Mouse (Mus musculus): Measurements from ENCODE around the gene Lingo1. TPM values are rescaled to one million over a fixed set of nuclear protein-coding genes. Genes with fewer than 3 reads are reported as not detected.

Lingo1 gene
- total and polyA plus RNA-seq, 3 experiments = not detected

- DNase-seq (ENCODE audit: extremely low read depth) = no peak
- H3K4me2 ChIP-seq (ENCODE audit: insufficient read depth, low read depth, poor library complexity, severe bottlenecking) = no peak overlapping the region
- in situ Hi-C loops (cut with MboI; ENCODE audit: low pct_ligation_motif_present, low pct_unique_long_range_greater_than_20kb, low sequenced_read_pairs) = no loop called here
- no peaks in the 10 kb centered on the region for H3K79me2 ChIP-seq (replicated peaks; ENCODE audit: control insufficient read depth, extremely low read depth, insufficient read depth, poor library complexity, severe bottlenecking)
- no peaks in the 10 kb centered on the region for H3K36me3 ChIP-seq (replicated peaks in 1 of 2; ENCODE audit: control insufficient read depth in 1 of 2, insufficient read depth in 1 of 2, low read length in 1 of 2)
- no peaks in the 10 kb centered on the region for H3K4me1 ChIP-seq (ENCODE audit: control insufficient read depth in 1 of 2, insufficient read depth in 2 of 2)
- no peak overlapping the region for H3K4me3 ChIP-seq (replicated peaks in 1 of 3; ENCODE audit: low read depth in 2 of 3, low read length in 2 of 3, poor library complexity in 1 of 3)
- peaks cover 69% of the 10 kb centered on the region for H3K27me3 ChIP-seq (replicated peaks)
- no peak overlapping the region for H3K9ac ChIP-seq (ENCODE audit: insufficient read depth, low read depth)
- H3K27ac ChIP-seq (ENCODE audit: insufficient read depth, low read depth) = no peak overlapping the region
- dilution Hi-C loops (cut with MboI; ENCODE audit: extremely low pct_ligation_motif_present, extremely low pct_unique_long_range_greater_than_20kb, low sequenced_read_pairs) = no loop called here
- TF ChIP-seq USF1 (IDR thresholded peaks at IDR 0.05; ENCODE audit: low read depth, low read length) = no peak
- no peak for TF ChIP-seq BHLHE40 (IDR thresholded peaks at IDR 0.05; ENCODE audit: low read depth, low read length)
- TF ChIP-seq USF2 (conservative IDR thresholded peaks at IDR 0.05; ENCODE audit: low read depth, low read length) = no peak
- no peak for TF ChIP-seq TBP (conservative IDR thresholded peaks at IDR 0.05; ENCODE audit: low read depth, low read length)
- H3K9me3 ChIP-seq (replicated peaks; ENCODE audit: low read length) = peaks cover 5% of the 10 kb centered on the region
Measured at GRCm38 (mm10) chr9:56636766-56637402, 159.4 kb downstream of the Lingo1 start.

- H3K36me3 ChIP-seq (replicated peaks in 1 of 2; ENCODE audit: control insufficient read depth in 1 of 2, insufficient read depth in 1 of 2, low read length in 1 of 2) = no peaks in the 10 kb centered on the region
- dilution Hi-C loops (cut with MboI; ENCODE audit: extremely low pct_ligation_motif_present, extremely low pct_unique_long_range_greater_than_20kb, low sequenced_read_pairs) = no loop called here
Measured at GRCm38 (mm10) chr9:56636214-56636613, 160.1 kb downstream of the Lingo1 start.

GRCm38 (mm10) chr9:56635498-56636121, 160.7 kb downstream of the Lingo1 start:
- H3K36me3 ChIP-seq (replicated peaks in 1 of 2; ENCODE audit: control insufficient read depth in 1 of 2, insufficient read depth in 1 of 2, low read length in 1 of 2) = no peaks in the 10 kb centered on the region
- peaks cover 5% of the 10 kb centered on the region for H3K9me3 ChIP-seq (replicated peaks; ENCODE audit: low read length)
- no peaks in the 10 kb centered on the region for H3K79me2 ChIP-seq (replicated peaks; ENCODE audit: control insufficient read depth, extremely low read depth, insufficient read depth, poor library complexity, severe bottlenecking)
- H3K27ac ChIP-seq (ENCODE audit: insufficient read depth, low read depth) = no peak overlapping the region
- TF ChIP-seq MYC (IDR thresholded peaks at IDR 0.05; ENCODE audit: low read depth, low read length) = no peak
- no peak for TF ChIP-seq CHD2 (IDR thresholded peaks at IDR 0.05; ENCODE audit: low read length)
- no peak for TF ChIP-seq JUN (IDR thresholded peaks at IDR 0.05; ENCODE audit: insufficient read depth, low read depth, low read length)
- no peak for TF ChIP-seq CTCF (conservative IDR thresholded peaks at IDR 0.05 in 1 of 2, IDR thresholded peaks at IDR 0.05 in 1 of 2; ENCODE audit: low read depth in 2 of 2, low read length in 2 of 2)
- TF ChIP-seq CHD1 (IDR thresholded peaks at IDR 0.05; ENCODE audit: low read depth, low read length) = no peak
- TF ChIP-seq RAD21 (IDR thresholded peaks at IDR 0.05; ENCODE audit: low read depth, low read length) = no peak
- no peak for TF ChIP-seq PAX5 (IDR thresholded peaks at IDR 0.05; ENCODE audit: low read length)
- TF ChIP-seq ETS1 (conservative IDR thresholded peaks at IDR 0.05; ENCODE audit: low read depth, low read length) = no peak
- no peak for TF ChIP-seq SIN3A (IDR thresholded peaks at IDR 0.05; ENCODE audit: low read length)
- no peak for TF ChIP-seq JUND (conservative IDR thresholded peaks at IDR 0.05; ENCODE audit: low read depth, low read length)
- no peak for TF ChIP-seq TCF12 (IDR thresholded peaks at IDR 0.05; ENCODE audit: low read depth, low read length)
- no peak for TF ChIP-seq HCFC1 (IDR thresholded peaks at IDR 0.05; ENCODE audit: low read depth, low read length)
- no peak for TF ChIP-seq EP300 (IDR thresholded peaks at IDR 0.05; ENCODE audit: low read length)
- no peak for TF ChIP-seq POLR2AphosphoS2 (IDR thresholded peaks at IDR 0.05; ENCODE audit: low read depth, low read length)
- TF ChIP-seq MXI1 (IDR thresholded peaks at IDR 0.05; ENCODE audit: low read depth, low read length) = no peak
- no peak for TF ChIP-seq GABPA (IDR thresholded peaks at IDR 0.05; ENCODE audit: insufficient replicate concordance, low read depth, low read length)
- TF ChIP-seq USF1 (IDR thresholded peaks at IDR 0.05; ENCODE audit: low read depth, low read length) = no peak
- no peak for TF ChIP-seq MAFK (IDR thresholded peaks at IDR 0.05; ENCODE audit: insufficient replicate concordance, low read length)
- TF ChIP-seq NELFE (IDR thresholded peaks at IDR 0.05; ENCODE audit: low read depth, low read length) = no peak
- in situ Hi-C loops (cut with MboI; ENCODE audit: low pct_ligation_motif_present, low pct_unique_long_range_greater_than_20kb, low sequenced_read_pairs) (no loop called here), dilution Hi-C loops (cut with MboI; ENCODE audit: extremely low pct_ligation_motif_present, extremely low pct_unique_long_range_greater_than_20kb, low sequenced_read_pairs) (no loop called here)
- no peak for DNase-seq (ENCODE audit: extremely low read depth)
- H3K9ac ChIP-seq (ENCODE audit: insufficient read depth, low read depth) = no peak overlapping the region
- H3K27me3 ChIP-seq (replicated peaks) = peaks cover 61% of the 10 kb centered on the region
- no peak overlapping the region for H3K4me3 ChIP-seq (replicated peaks in 1 of 3; ENCODE audit: low read depth in 2 of 3, low read length in 2 of 3, poor library complexity in 1 of 3)
- H3K4me2 ChIP-seq (ENCODE audit: insufficient read depth, low read depth, poor library complexity, severe bottlenecking) = no peak overlapping the region
- H3K4me1 ChIP-seq (ENCODE audit: control insufficient read depth in 1 of 2, insufficient read depth in 2 of 2) = no peaks in the 10 kb centered on the region

More at GRCm38 (mm10) chr9:56636214-56636613, 160.1 kb downstream of the Lingo1 start:
- Histone ChIP-seq H3K4me3 (replicated peaks in 1 of 3; ENCODE audit: low read depth in 2 of 3, low read length in 2 of 3, poor library complexity in 1 of 3) (no peak overlapping the region), H3K4me1 (ENCODE audit: control insufficient read depth in 1 of 2, insufficient read depth in 2 of 2) (no peaks in the 10 kb centered on the region), H3K4me2 (ENCODE audit: insufficient read depth, low read depth, poor library complexity, severe bottlenecking) (no peak overlapping the region), H3K79me2 (replicated peaks; ENCODE audit: control insufficient read depth, extremely low read depth, insufficient read depth, poor library complexity, severe bottlenecking) (no peaks in the 10 kb centered on the region), H3K9ac (ENCODE audit: insufficient read depth, low read depth) (no peak overlapping the region), H3K27ac (ENCODE audit: insufficient read depth, low read depth) (no peak overlapping the region), H3K27me3 (replicated peaks) (peaks cover 67% of the 10 kb centered on the region), H3K9me3 (replicated peaks; ENCODE audit: low read length) (peaks cover 5% of the 10 kb centered on the region)
- in situ Hi-C loops (cut with MboI; ENCODE audit: low pct_ligation_motif_present, low pct_unique_long_range_greater_than_20kb, low sequenced_read_pairs) = no loop called here
- peak; percentile 54 for DNase-seq (ENCODE audit: extremely low read depth)
- no peak for TF ChIP-seq EP300 (IDR thresholded peaks at IDR 0.05; ENCODE audit: low read length)
- peak; percentile 73; the same call in 1 of the 2 replicates for TF ChIP-seq NELFE (IDR thresholded peaks at IDR 0.05; ENCODE audit: low read depth, low read length)
- TF ChIP-seq RAD21 (IDR thresholded peaks at IDR 0.05; ENCODE audit: low read depth, low read length) = peak; percentile 63
- no peak for TF ChIP-seq ZNF384 (IDR thresholded peaks at IDR 0.05; ENCODE audit: low read depth, low read length)
- TF ChIP-seq CTCF (conservative IDR thresholded peaks at IDR 0.05 in 1 of 2, IDR thresholded peaks at IDR 0.05 in 1 of 2; ENCODE audit: low read depth in 2 of 2, low read length in 2 of 2) = peak; percentile 96 to 100
- peak; percentile 81 for TF ChIP-seq SMC3 (IDR thresholded peaks at IDR 0.05; ENCODE audit: low read depth, low read length)
